Mouse (Mus musculus) small intestine, adult 2 months (tissue): ENCODE results near the gene Btf3l4. TPM values are rescaled to one million over a fixed set of nuclear protein-coding genes. Genes with fewer than 3 reads are reported as not detected.
A peak's percentile ranks its signal among the peaks of the same experiment; 100 is the strongest.

Experiments
- H3K27ac ChIP-seq: fragments of 200-500 bp; 2 replicates; pipeline ENCODE4 v1.5.1; 2012; ENCODE audit warnings: low read depth, low read length, control low read depth, inconsistent platforms; ENCODE audit not compliant: insufficient read depth
- H3K27me3 ChIP-seq: fragments of 200-500 bp; 2 replicates; pipeline ENCODE4 v1.6.1; 2012; ENCODE audit warnings: mild to moderate bottlenecking, moderate library complexity, low read length, inconsistent platforms; ENCODE audit not compliant: control insufficient read depth, insufficient read depth
- H3K36me3 ChIP-seq: fragments of 200-500 bp; 2 replicates; pipeline ENCODE4 v1.6.1; 2012; ENCODE audit warnings: mild to moderate bottlenecking, low read length, control low read depth, inconsistent platforms; ENCODE audit not compliant: control insufficient read depth, insufficient read depth
- H3K4me1 ChIP-seq: fragments of 200-500 bp; 2 replicates; pipeline ENCODE4 v1.6.1; 2012; ENCODE audit warnings: low read length, inconsistent platforms, mixed read lengths; ENCODE audit not compliant: control insufficient read depth, insufficient read depth, insufficient read length
- H3K4me3 ChIP-seq: fragments of 200-500 bp; 2 replicates; pipeline ENCODE4 v1.5.1; 2012; ENCODE audit warnings: low read depth, mild to moderate bottlenecking, control low read depth, inconsistent platforms, low read length, moderate library complexity
- CTCF ChIP-seq: fragments of 200-500 bp; IDR thresholded peaks from 2 replicates; pipeline ENCODE4 v1.5.1; 2012; ENCODE audit warnings: low read depth, mild to moderate bottlenecking, control low read depth, inconsistent platforms, low read length, moderate library complexity, mixed read lengths; ENCODE audit not compliant: insufficient replicate concordance, insufficient read length; ENCODE audit errors: extremely low read depth
- POLR2A ChIP-seq: fragments of 200-500 bp; IDR thresholded peaks from 2 replicates; pipeline ENCODE4 v1.6.1; 2012; ENCODE audit warnings: low read depth, mild to moderate bottlenecking, control low read depth, inconsistent platforms, low read length, moderate library complexity
- WGBS: fragments of 180-500 bp; shearing (Covaris S2); methylation state at CpG from one replicate; pipeline ENCODE4 v1.1.7; 2018; 5-methylcytosine and 5-hydroxymethylcytosine counted together
- polyA plus RNA-seq: library from polyadenylated mRNA; depleted of rRNA; stranded (reverse); fragments of >200 nt; gene quantifications from 2 replicates; pipeline ENCODE4 v1.2.3, GENCODE M21; 2012; rRNA removed

Btf3l4 gene
- polyA plus RNA-seq = 2.3 and 3.2 TPM in 2 replicates

- TF ChIP-seq POLR2A (peak; percentile 63), CTCF (no peak)
- under 1% methylated on average over 73 of the region's 73 CpGs for WGBS
- no peaks in the 10 kb centered on the region for H3K27me3 ChIP-seq
- H3K4me3 ChIP-seq = peak within 1 kb of the TSS; percentile 84
- peaks cover 7% of the 10 kb centered on the region; the same call in 1 of the 2 replicates for H3K4me1 ChIP-seq
- H3K36me3 ChIP-seq = peaks cover 8% of the 10 kb centered on the region
- peak within 1 kb of the TSS; percentile 71 for H3K27ac ChIP-seq
Measured at GRCm38 (mm10) chr4:108832916-108833827, at the start of gene Btf3l4. Gene Btf3l4 (minus strand): TSS chr4:108833614.

DNA sequence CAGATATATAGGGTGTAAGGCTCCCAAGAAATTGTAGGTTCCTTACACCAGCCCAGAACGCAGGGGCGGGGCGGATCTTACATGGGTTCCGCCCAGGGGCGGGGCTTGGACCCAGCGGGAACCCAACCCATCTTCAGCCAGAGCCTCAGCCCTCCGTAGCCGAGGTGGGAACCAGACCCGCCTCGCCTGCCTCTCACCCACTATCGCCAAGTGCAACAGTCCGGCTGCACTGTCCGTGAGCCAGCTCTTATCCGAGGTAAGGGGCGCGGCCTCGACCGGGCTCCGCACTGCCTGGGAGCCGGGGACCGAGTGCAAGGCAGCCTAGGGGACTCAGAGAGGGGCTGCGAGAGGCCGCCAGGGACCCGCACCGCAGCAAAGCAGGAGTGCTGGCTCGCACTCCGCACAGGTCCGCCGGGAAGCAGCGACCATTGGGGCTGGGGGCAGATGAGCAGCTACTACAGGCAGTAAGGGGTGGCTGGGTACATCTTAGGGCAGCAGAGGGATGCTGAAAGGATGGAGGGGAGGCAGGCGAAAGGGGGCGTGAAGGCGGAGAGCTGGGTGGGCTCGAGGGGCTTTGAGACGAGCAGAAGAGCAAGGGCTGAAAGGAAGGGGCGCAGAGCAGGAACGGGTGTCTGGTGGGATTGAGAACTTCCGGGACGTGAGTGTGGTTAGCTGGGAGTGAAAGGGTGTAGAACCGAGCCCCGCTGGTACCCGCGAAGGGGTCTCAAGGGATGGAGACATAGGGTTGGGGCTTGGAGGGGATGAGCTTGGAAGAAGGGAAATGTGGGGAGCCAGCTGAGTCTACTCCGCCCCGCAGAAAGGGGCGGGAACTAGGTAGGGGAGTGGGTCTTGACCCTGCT, 45.8 kb upstream of the Btf3l4 start, which contains the start of gene Rab3b:
Gene Rab3b (plus strand): TSS at position 101 of the 860 bp plus-strand sequence.
- peaks cover 9% of the 10 kb centered on the region for H3K27me3 ChIP-seq
- H3K4me1 ChIP-seq = peaks cover 6% of the 10 kb centered on the region
- no peak within 1 kb of the TSS for H3K27ac ChIP-seq
- TF ChIP-seq POLR2A = no peak
- TF ChIP-seq CTCF = no peak
- peak within 1 kb of the TSS; percentile 67 for H3K4me3 ChIP-seq
- 2% methylated on average over 46 of the region's 46 CpGs for WGBS
- H3K36me3 ChIP-seq = no peaks in the 10 kb centered on the region

GRCm38 (mm10) chr4:108877901-108878300, 44.5 kb upstream of the Btf3l4 start:
- H3K4me1 ChIP-seq = peaks cover 6% of the 10 kb centered on the region
- no peak overlapping the region for H3K4me3 ChIP-seq
- no peak overlapping the region for H3K27ac ChIP-seq
- no peak for TF ChIP-seq CTCF
- no peak for TF ChIP-seq POLR2A
- 81% methylated on average over 6 of the region's 6 CpGs for WGBS
- no peaks in the 10 kb centered on the region for H3K36me3 ChIP-seq
- H3K27me3 ChIP-seq = peaks cover 9% of the 10 kb centered on the region

DNA sequence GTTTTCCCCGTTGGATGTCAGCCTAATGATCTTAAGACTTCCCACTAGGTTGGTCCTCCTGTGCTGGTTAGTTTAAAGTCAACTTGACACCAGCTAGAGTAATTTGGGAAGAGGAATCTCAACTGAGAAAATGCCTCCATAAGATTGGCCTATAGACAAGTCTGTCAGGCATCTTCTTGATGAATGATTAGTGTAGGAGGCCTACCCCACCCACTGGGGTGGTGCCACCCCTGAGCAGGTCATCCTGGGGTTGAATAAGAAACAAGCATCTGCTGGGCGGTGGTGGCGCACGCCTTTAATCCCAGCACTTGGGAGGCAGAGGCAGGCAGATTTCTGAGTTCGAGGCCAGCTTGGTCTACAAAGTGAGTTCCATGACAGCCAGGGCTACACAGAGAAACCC, 40.3 kb upstream of the Btf3l4 start:
- peaks cover 2% of the 10 kb centered on the region; the same call in 1 of the 2 replicates for H3K27me3 ChIP-seq
- H3K36me3 ChIP-seq = no peaks in the 10 kb centered on the region
- H3K27ac ChIP-seq = no peak overlapping the region
- WGBS = 84% methylated on average over 5 of the region's 5 CpGs
- H3K4me1 ChIP-seq = no peaks in the 10 kb centered on the region
- no peak overlapping the region for H3K4me3 ChIP-seq
- TF ChIP-seq CTCF = no peak
- no peak for TF ChIP-seq POLR2A

- 34% methylated on average over 10 of the region's 10 CpGs for WGBS
- Histone ChIP-seq H3K27me3 (no peaks in the 10 kb centered on the region), H3K27ac (no peak overlapping the region)
Measured at GRCm38 (mm10) chr4:108869730-108870374, 36.4 kb upstream of the Btf3l4 start.

DNA sequence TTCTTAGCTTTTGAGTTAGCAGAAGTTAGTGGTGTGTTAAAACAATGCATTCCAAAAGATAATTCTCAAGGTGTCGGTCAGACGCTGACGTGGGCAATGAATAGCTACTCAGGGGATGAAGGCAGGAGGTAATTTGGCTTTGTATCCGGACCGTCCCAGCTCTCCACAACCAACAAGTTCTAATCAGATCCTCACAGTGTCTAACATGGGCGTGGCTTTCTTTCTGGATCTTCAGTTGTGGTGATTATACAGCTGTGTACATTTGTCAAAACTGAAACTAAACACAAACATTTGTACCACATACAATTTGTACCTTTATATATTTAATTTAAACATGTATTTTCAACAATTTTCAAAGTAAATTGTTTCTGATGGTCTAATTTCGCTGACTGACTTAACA, 33.4 kb upstream of the Btf3l4 start:
- H3K4me3 ChIP-seq = no peak overlapping the region
- no peaks in the 10 kb centered on the region for H3K27me3 ChIP-seq
- WGBS = 66% methylated on average over 7 of the region's 7 CpGs
- no peak for TF ChIP-seq CTCF
- no peak for TF ChIP-seq POLR2A
- peaks cover 5% of the 10 kb centered on the region for H3K36me3 ChIP-seq
- no peaks in the 10 kb centered on the region for H3K4me1 ChIP-seq
- H3K27ac ChIP-seq = no peak overlapping the region

More at GRCm38 (mm10) chr4:108869730-108870374, 36.4 kb upstream of the Btf3l4 start:
- Histone ChIP-seq H3K36me3 (no peaks in the 10 kb centered on the region), H3K4me3 (no peak overlapping the region), H3K4me1 (no peaks in the 10 kb centered on the region)
- no peak for TF ChIP-seq POLR2A
- TF ChIP-seq CTCF = peak; percentile 52; the same call in 1 of the 2 replicates

DNA sequence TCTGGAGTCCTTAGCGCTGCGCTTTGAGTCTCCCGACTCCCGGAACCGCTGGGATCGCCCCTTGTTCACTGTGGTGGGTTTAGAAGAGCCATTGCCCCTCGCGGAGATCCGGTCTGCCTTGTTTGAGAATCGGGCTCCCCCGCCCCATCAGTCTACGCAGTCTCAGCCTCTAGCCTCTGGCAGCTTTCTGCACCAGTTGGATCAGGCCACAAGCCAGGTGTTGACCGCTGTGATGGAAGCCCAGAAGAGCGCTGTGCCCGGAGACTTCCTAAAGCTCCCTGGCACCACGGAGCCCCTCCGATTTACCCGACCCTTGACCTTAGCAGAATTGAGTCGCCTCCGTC, 15.1 kb upstream of the Btf3l4 start, which contains the start of gene A730015C16Rik:
Gene A730015C16Rik (minus strand): TSS at position 115 of the 344 bp plus-strand sequence.
- no peaks in the 10 kb centered on the region for H3K27me3 ChIP-seq
- no peak for TF ChIP-seq CTCF
- no peak for TF ChIP-seq POLR2A
- 2% methylated on average over 20 of the region's 20 CpGs for WGBS

More for the DNA sequence above, 15.1 kb upstream of the Btf3l4 start, which contains the start of gene A730015C16Rik:
- H3K27ac ChIP-seq = peak within 1 kb of the TSS; percentile 45
- H3K4me1 ChIP-seq = peaks cover 8% of the 10 kb centered on the region; the same call in 1 of the 2 replicates
- H3K4me3 ChIP-seq = peak within 1 kb of the TSS; percentile 98
- H3K36me3 ChIP-seq = peaks cover 13% of the 10 kb centered on the region
